Mouse (Mus musculus): ENCODE measurements around the gene Cdkl4.

GRCm38 (mm10) chr17:80520537-80520936, 57.1 kb downstream of the Cdkl4 start:
- TF ChIP-seq CTCF (IDR thresholded peaks at IDR 0.05; ENCODE audit: control insufficient read depth, insufficient read depth, insufficient replicate concordance, low read depth, low read length) (no peak), POLR2A (IDR thresholded peaks at IDR 0.05; ENCODE audit: control insufficient read depth, low read depth, low read length) (no peak)

Measured in testis, adult 2 months (tissue).